Mouse (Mus musculus): Measurements from ENCODE around the gene Ptpn11.

Ptpn11 gene

GRCm38 (mm10) chr5:121184945-121185551 lies 6.1 kb downstream of the Ptpn11 start:
- DNase-seq (ENCODE audit: low spot score in 2 of 2), result no peak

GRCm38 (mm10) chr5:121184375-121184774 lies 6.8 kb downstream of the Ptpn11 start:
- DNase-seq (ENCODE audit: low spot score in 2 of 2), result no peak

- DNase-seq (ENCODE audit: low spot score in 2 of 2), result no peak
Measured at GRCm38 (mm10) chr5:121183269-121183668, 7.9 kb downstream of the Ptpn11 start.

GRCm38 (mm10) chr5:121179077-121179857 lies 11.9 kb downstream of the Ptpn11 start:
- DNase-seq (ENCODE audit: low spot score in 2 of 2), result no peak

GRCm38 (mm10) chr5:121172835-121173234 lies 18.4 kb downstream of the Ptpn11 start:
- DNase-seq (ENCODE audit: low spot score in 2 of 2), result no peak

GRCm38 (mm10) chr5:121169588-121169987 lies 21.6 kb downstream of the Ptpn11 start:
- no peak for DNase-seq (ENCODE audit: low spot score in 2 of 2)

- DNase-seq (ENCODE audit: low spot score in 2 of 2), result no peak
Measured at GRCm38 (mm10) chr5:121166884-121167283, 24.3 kb downstream of the Ptpn11 start.

GRCm38 (mm10) chr5:121162923-121163322 lies 28.3 kb downstream of the Ptpn11 start:
- DNase-seq (ENCODE audit: low spot score in 2 of 2), result no peak

- DNase-seq (ENCODE audit: low spot score in 2 of 2), result no peak
Measured at GRCm38 (mm10) chr5:121162285-121162684, 28.9 kb downstream of the Ptpn11 start.

- no peak for DNase-seq (ENCODE audit: low spot score in 2 of 2)
Measured at GRCm38 (mm10) chr5:121158966-121159365, 32.2 kb downstream of the Ptpn11 start.

- DNase-seq (ENCODE audit: low spot score in 2 of 2), result no peak
Measured at GRCm38 (mm10) chr5:121157489-121157888, 33.7 kb downstream of the Ptpn11 start.

- DNase-seq (ENCODE audit: low spot score in 2 of 2), result no peak
Measured at GRCm38 (mm10) chr5:121157017-121157416, 34.2 kb downstream of the Ptpn11 start.

GRCm38 (mm10) chr5:121156121-121156520 lies 35.1 kb downstream of the Ptpn11 start:
- no peak for DNase-seq (ENCODE audit: low spot score in 2 of 2)

GRCm38 (mm10) chr5:121150684-121151083 lies 40.5 kb downstream of the Ptpn11 start:
- no peak for DNase-seq (ENCODE audit: low spot score in 2 of 2)

GRCm38 (mm10) chr5:121149246-121149645 lies 42.0 kb downstream of the Ptpn11 start:
- no peak for DNase-seq (ENCODE audit: low spot score in 2 of 2)

GRCm38 (mm10) chr5:121146275-121146674 lies 44.9 kb downstream of the Ptpn11 start:
- no peak for DNase-seq (ENCODE audit: low spot score in 2 of 2)

- no peak for DNase-seq (ENCODE audit: low spot score in 2 of 2)
Measured at GRCm38 (mm10) chr5:121145609-121146008, 45.6 kb downstream of the Ptpn11 start.

GRCm38 (mm10) chr5:121144441-121145238 lies 46.6 kb downstream of the Ptpn11 start:
- DNase-seq (ENCODE audit: low spot score in 2 of 2), result no peak

- no peak for DNase-seq (ENCODE audit: low spot score in 2 of 2)
Measured at GRCm38 (mm10) chr5:121142431-121143119, 48.6 kb downstream of the Ptpn11 start.

GRCm38 (mm10) chr5:121140276-121140675 lies 50.9 kb downstream of the Ptpn11 start:
- DNase-seq (ENCODE audit: low spot score in 2 of 2), result no peak

GRCm38 (mm10) chr5:121137125-121137524 lies 54.1 kb downstream of the Ptpn11 start:
- DNase-seq (ENCODE audit: low spot score in 2 of 2), result no peak

GRCm38 (mm10) chr5:121131801-121132200 lies 59.4 kb downstream of the Ptpn11 start:
- no peak for DNase-seq (ENCODE audit: low spot score in 2 of 2)
